Mouse (Mus musculus) heart, postnatal 0 days (tissue): ENCODE data around the gene Asap3.

Source experiments
- CTCF ChIP-seq: IDR thresholded peaks from 2 replicates; pipeline ENCODE4 v1.5.1; 2016; ENCODE audit warnings: antibody characterized with exemption, control low read depth, low read depth
- EP300 ChIP-seq: IDR thresholded peaks from 2 replicates; pipeline ENCODE4 v1.6.1; 2016; ENCODE audit warnings: antibody characterized with exemption, low read depth

DNA sequence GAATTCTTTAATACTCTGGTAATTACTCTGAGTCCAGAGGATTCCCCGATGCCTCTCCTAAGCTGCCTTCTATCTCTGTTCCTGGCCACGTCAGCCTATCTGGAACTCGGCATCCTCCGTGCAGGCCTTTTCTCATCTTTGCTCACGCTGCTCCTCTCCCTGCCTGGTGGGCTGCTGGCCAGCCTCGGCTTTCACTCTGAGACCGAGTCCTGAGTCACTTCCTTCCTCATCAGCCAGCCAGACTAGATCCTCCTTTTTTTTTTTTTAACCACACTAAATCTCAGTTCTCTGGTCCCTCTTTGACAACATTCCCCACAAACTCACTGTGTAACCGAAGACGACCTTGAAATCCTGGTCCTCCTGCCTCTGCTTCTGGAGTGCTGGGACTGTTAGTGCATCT, 20.8 kb upstream of the Asap3 start:
- TF ChIP-seq CTCF (no peak), EP300 (no peak)
